Mouse (Mus musculus): ENCODE data around the gene Pld1. TPM values are rescaled to one million over a fixed set of nuclear protein-coding genes. Genes with fewer than 3 reads are reported as not detected.

The Pld1 gene
- polyA plus RNA-seq, 1 experiment from 2014 or later, result 5.7 TPM

DNA sequence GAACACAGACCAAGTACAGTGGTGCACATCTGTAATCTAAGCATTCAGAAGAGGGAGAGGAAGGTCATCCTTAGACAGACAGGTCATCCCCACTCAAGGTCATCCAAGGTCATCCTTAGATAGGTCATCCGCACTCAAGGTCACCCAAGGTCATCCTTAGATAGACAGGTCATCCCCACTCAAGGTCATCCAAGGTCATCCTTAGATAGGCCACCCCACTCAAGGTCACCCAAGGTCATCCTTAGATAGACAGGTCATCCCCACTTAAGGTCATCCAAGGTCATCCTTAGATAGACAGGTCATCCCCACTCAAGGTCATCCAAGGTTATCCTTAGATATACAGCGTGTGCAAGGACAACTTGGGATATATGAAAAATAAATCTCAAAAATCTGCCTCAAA, 175.4 kb downstream of the Pld1 start:
- no peak for ATAC-seq (ENCODE audit: low read depth)
- Histone ChIP-seq H3K4me1 (ENCODE audit: control insufficient read depth, insufficient read depth, low read length) (no peaks in the 10 kb centered on the region), H3K27me3 (ENCODE audit: control insufficient read depth, insufficient read depth, low read length) (no peaks in the 10 kb centered on the region), H3K4me3 (ENCODE audit: low read depth, low read length) (no peak overlapping the region), H3K4me2 (ENCODE audit: low read depth, low read length) (no peak overlapping the region), H3K9me3 (ENCODE audit: control insufficient read depth, low read length) (no peaks in the 10 kb centered on the region), H3K36me3 (ENCODE audit: control insufficient read depth, insufficient read depth, low read length) (no peaks in the 10 kb centered on the region), H3K9ac (replicated peaks; ENCODE audit: low read depth, low read length) (no peak overlapping the region), H3K27ac (ENCODE audit: low read depth, low read length) (no peak overlapping the region)
- 94% methylated on average over 2 of the region's 2 CpGs for WGBS

DNA sequence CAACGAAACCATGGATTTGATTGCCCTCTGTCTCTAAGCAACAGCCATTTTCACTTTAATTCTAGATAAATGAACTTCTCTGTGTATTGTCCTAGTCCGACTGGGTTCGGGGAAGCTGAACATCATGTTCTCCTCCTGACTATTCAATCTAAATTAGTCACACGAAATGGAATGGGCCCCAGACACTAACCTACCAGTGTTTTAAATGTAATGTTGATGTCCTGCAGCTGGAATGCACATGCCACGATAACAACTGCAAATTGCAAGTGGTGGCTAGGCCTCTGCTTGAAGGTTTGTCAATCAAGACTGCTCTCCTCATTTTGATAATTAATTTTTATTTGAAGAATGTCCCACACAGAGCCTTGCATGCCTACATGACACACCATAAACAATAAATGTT, 203.2 kb downstream of the Pld1 start:
- no peak overlapping the region for H3K9ac ChIP-seq (replicated peaks; ENCODE audit: low read depth, low read length)
- H3K4me1 ChIP-seq (ENCODE audit: control insufficient read depth, insufficient read depth, low read length), result no peaks in the 10 kb centered on the region
- no peak for ATAC-seq (ENCODE audit: low read depth)
- H3K4me3 ChIP-seq (ENCODE audit: low read depth, low read length), result no peak overlapping the region
- no peak overlapping the region for H3K4me2 ChIP-seq (ENCODE audit: low read depth, low read length)
- H3K27ac ChIP-seq (ENCODE audit: low read depth, low read length), result no peak overlapping the region
- no peaks in the 10 kb centered on the region for H3K27me3 ChIP-seq (ENCODE audit: control insufficient read depth, insufficient read depth, low read length)
- H3K9me3 ChIP-seq (ENCODE audit: control insufficient read depth, low read length), result no peaks in the 10 kb centered on the region
- WGBS, result 61% methylated on average over 5 of the region's 5 CpGs
- no peaks in the 10 kb centered on the region for H3K36me3 ChIP-seq (ENCODE audit: control insufficient read depth, insufficient read depth, low read length)

GRCm38 (mm10) chr3:28142121-28142520, 203.6 kb downstream of the Pld1 start:
- H3K4me2 ChIP-seq (ENCODE audit: low read depth, low read length), result no peak overlapping the region
- 83% methylated on average over 2 of the region's 2 CpGs for WGBS
- H3K9ac ChIP-seq (replicated peaks; ENCODE audit: low read depth, low read length), result no peak overlapping the region
- H3K27ac ChIP-seq (ENCODE audit: low read depth, low read length), result no peak overlapping the region
- no peak for ATAC-seq (ENCODE audit: low read depth)
- H3K4me3 ChIP-seq (ENCODE audit: low read depth, low read length), result no peak overlapping the region
- H3K27me3 ChIP-seq (ENCODE audit: control insufficient read depth, insufficient read depth, low read length), result no peaks in the 10 kb centered on the region
- H3K9me3 ChIP-seq (ENCODE audit: control insufficient read depth, low read length), result no peaks in the 10 kb centered on the region
- no peaks in the 10 kb centered on the region for H3K4me1 ChIP-seq (ENCODE audit: control insufficient read depth, insufficient read depth, low read length)
- no peaks in the 10 kb centered on the region for H3K36me3 ChIP-seq (ENCODE audit: control insufficient read depth, insufficient read depth, low read length)

- Histone ChIP-seq H3K4me1 (ENCODE audit: control insufficient read depth, insufficient read depth, low read length) (no peaks in the 10 kb centered on the region), H3K4me3 (ENCODE audit: low read depth, low read length) (no peak overlapping the region), H3K4me2 (ENCODE audit: low read depth, low read length) (no peak overlapping the region), H3K27ac (ENCODE audit: low read depth, low read length) (no peak overlapping the region), H3K9me3 (ENCODE audit: control insufficient read depth, low read length) (no peaks in the 10 kb centered on the region), H3K9ac (replicated peaks; ENCODE audit: low read depth, low read length) (no peak overlapping the region), H3K36me3 (ENCODE audit: control insufficient read depth, insufficient read depth, low read length) (no peaks in the 10 kb centered on the region), H3K27me3 (ENCODE audit: control insufficient read depth, insufficient read depth, low read length) (no peaks in the 10 kb centered on the region)
- no peak for ATAC-seq (ENCODE audit: low read depth)
Measured at GRCm38 (mm10) chr3:28144676-28145075, 206.2 kb downstream of the Pld1 start.

- Histone ChIP-seq H3K4me1 (ENCODE audit: control insufficient read depth, insufficient read depth, low read length) (no peaks in the 10 kb centered on the region), H3K36me3 (ENCODE audit: control insufficient read depth, insufficient read depth, low read length) (no peaks in the 10 kb centered on the region), H3K27ac (ENCODE audit: low read depth, low read length) (no peak overlapping the region), H3K4me2 (ENCODE audit: low read depth, low read length) (no peak overlapping the region), H3K9me3 (ENCODE audit: control insufficient read depth, low read length) (no peaks in the 10 kb centered on the region), H3K9ac (replicated peaks; ENCODE audit: low read depth, low read length) (no peak overlapping the region), H3K4me3 (ENCODE audit: low read depth, low read length) (no peak overlapping the region), H3K27me3 (ENCODE audit: control insufficient read depth, insufficient read depth, low read length) (no peaks in the 10 kb centered on the region)
- WGBS, result 92% methylated on average over 3 of the region's 3 CpGs
- ATAC-seq (ENCODE audit: low read depth), result no peak
Measured at GRCm38 (mm10) chr3:28145461-28145860, 207.0 kb downstream of the Pld1 start.

GRCm38 (mm10) chr3:28149656-28150256, 211.3 kb downstream of the Pld1 start:
- no peak overlapping the region for H3K4me2 ChIP-seq (ENCODE audit: low read depth, low read length)
- H3K27ac ChIP-seq (ENCODE audit: low read depth, low read length), result no peak overlapping the region
- no peak overlapping the region for H3K9ac ChIP-seq (replicated peaks; ENCODE audit: low read depth, low read length)
- H3K36me3 ChIP-seq (ENCODE audit: control insufficient read depth, insufficient read depth, low read length), result no peaks in the 10 kb centered on the region
- no peaks in the 10 kb centered on the region; the same call in 1 of the 2 replicates for H3K9me3 ChIP-seq (ENCODE audit: control insufficient read depth, low read length)
- no peaks in the 10 kb centered on the region for H3K27me3 ChIP-seq (ENCODE audit: control insufficient read depth, insufficient read depth, low read length)
- H3K4me1 ChIP-seq (ENCODE audit: control insufficient read depth, insufficient read depth, low read length), result no peaks in the 10 kb centered on the region
- no peak for ATAC-seq (ENCODE audit: low read depth)
- 94% methylated on average over 2 of the region's 2 CpGs for WGBS
- no peak overlapping the region for H3K4me3 ChIP-seq (ENCODE audit: low read depth, low read length)

DNA sequence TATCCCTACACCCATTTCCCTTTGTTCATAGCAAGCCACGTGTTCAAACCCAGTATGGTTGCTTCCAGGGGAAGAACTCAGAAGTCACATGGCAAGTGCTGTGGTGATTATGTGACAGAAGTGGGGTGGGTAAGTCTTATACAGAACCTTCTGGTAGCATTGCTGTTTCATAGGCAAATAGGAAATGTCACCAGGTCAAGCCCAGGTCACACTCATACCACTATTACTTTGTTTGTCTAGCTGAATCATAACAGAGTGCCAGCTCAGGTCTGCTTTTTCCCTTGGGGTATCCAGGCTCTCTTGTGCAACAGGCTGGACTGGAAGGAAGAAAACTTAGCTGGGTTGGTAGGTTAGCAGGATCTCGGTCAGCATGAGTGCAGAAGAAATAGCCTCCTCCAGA, 219.5 kb downstream of the Pld1 start:
- no peak for ATAC-seq (ENCODE audit: low read depth)
- Histone ChIP-seq H3K9ac (replicated peaks; ENCODE audit: low read depth, low read length) (no peak overlapping the region), H3K27ac (ENCODE audit: low read depth, low read length) (no peak overlapping the region), H3K36me3 (ENCODE audit: control insufficient read depth, insufficient read depth, low read length) (no peaks in the 10 kb centered on the region), H3K4me2 (ENCODE audit: low read depth, low read length) (no peak overlapping the region), H3K4me3 (ENCODE audit: low read depth, low read length) (no peak overlapping the region), H3K9me3 (ENCODE audit: control insufficient read depth, low read length) (no peaks in the 10 kb centered on the region), H3K4me1 (ENCODE audit: control insufficient read depth, insufficient read depth, low read length) (no peaks in the 10 kb centered on the region), H3K27me3 (ENCODE audit: control insufficient read depth, insufficient read depth, low read length) (no peaks in the 10 kb centered on the region)
- WGBS, result 84% methylated on average over 2 of the region's 2 CpGs

GRCm38 (mm10) chr3:28158916-28159315, 220.4 kb downstream of the Pld1 start:
- Histone ChIP-seq H3K9ac (replicated peaks; ENCODE audit: low read depth, low read length) (no peak overlapping the region), H3K4me2 (ENCODE audit: low read depth, low read length) (no peak overlapping the region), H3K36me3 (ENCODE audit: control insufficient read depth, insufficient read depth, low read length) (no peaks in the 10 kb centered on the region), H3K4me1 (ENCODE audit: control insufficient read depth, insufficient read depth, low read length) (no peaks in the 10 kb centered on the region), H3K27ac (ENCODE audit: low read depth, low read length) (no peak overlapping the region), H3K4me3 (ENCODE audit: low read depth, low read length) (no peak overlapping the region), H3K9me3 (ENCODE audit: control insufficient read depth, low read length) (no peaks in the 10 kb centered on the region), H3K27me3 (ENCODE audit: control insufficient read depth, insufficient read depth, low read length) (no peaks in the 10 kb centered on the region)
- WGBS, result 91% methylated on average over 3 of the region's 3 CpGs
- ATAC-seq (ENCODE audit: low read depth), result no peak

DNA sequence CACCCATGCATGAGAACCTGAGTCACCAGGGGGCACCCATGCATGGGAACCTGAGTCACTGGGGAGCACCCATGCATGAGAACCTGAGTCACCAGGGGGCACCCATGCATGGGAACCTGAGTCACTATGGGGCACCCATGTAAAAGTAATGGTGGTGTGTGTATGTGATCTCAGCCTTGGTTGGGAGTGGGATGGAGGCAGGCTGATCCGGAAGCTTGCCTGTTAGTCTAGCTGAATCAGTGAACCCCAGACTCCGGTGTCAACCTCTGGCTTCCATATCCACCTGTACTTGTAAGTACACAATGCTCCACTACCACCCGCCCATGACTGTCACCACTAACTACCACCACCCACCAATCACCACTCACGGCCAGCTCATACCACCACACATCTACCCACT, 223.9 kb downstream of the Pld1 start:
- Histone ChIP-seq H3K27me3 (ENCODE audit: control insufficient read depth, insufficient read depth, low read length) (no peaks in the 10 kb centered on the region), H3K36me3 (ENCODE audit: control insufficient read depth, insufficient read depth, low read length) (no peaks in the 10 kb centered on the region), H3K9me3 (ENCODE audit: control insufficient read depth, low read length) (no peaks in the 10 kb centered on the region), H3K27ac (ENCODE audit: low read depth, low read length) (no peak overlapping the region), H3K9ac (replicated peaks; ENCODE audit: low read depth, low read length) (no peak overlapping the region), H3K4me2 (ENCODE audit: low read depth, low read length) (no peak overlapping the region), H3K4me1 (ENCODE audit: control insufficient read depth, insufficient read depth, low read length) (no peaks in the 10 kb centered on the region), H3K4me3 (ENCODE audit: low read depth, low read length) (no peak overlapping the region)
- no peak for ATAC-seq (ENCODE audit: low read depth)
- 97% methylated on average over 4 of the region's 4 CpGs for whole genome bisulfite sequencing
